Mouse (Mus musculus) limb, embryonic 15.5 days (tissue): ENCODE measurements at regions not wholly inside any gene's neighbourhood (a gene's known extent, or its start where the extent isn't known, plus 50 kb on each side); places are given as distances from the start of the nearest gene placed in this dataset.
"Not testable (repeated sequence)": the region's sequence is repeated elsewhere in the genome, so short reads cannot be mapped to it uniquely, and the experiment has no call there.

Experiments used
- ATAC-seq: fragments of 200-750 bp; cut with Nextera tagmentation; 2 replicates; pipeline ENCODE4 v1.8.0; 2017; ENCODE audit warnings: low read depth, moderate TSS enrichment; ENCODE audit not compliant: insufficient number of reproducible peaks, low FRiP score, low TSS enrichment
- H3K27ac ChIP-seq: fragments of 300-500 bp; sonication (generic); 2 replicates; pipeline ENCODE4 v1.5.1; 2015; ENCODE audit warnings: moderate library complexity, mild to moderate bottlenecking, inconsistent platforms
- H3K27me3 ChIP-seq: fragments of 300-500 bp; sonication (generic); 2 replicates; pipeline ENCODE4 v1.6.1; 2015; ENCODE audit warnings: inconsistent platforms
- H3K36me3 ChIP-seq: fragments of 300-500 bp; sonication (generic); 2 replicates; pipeline ENCODE4 v1.6.1; 2015; ENCODE audit warnings: inconsistent platforms
- H3K4me1 ChIP-seq: fragments of 300-500 bp; sonication (generic); 2 replicates; pipeline ENCODE4 v1.6.1; 2015; ENCODE audit warnings: inconsistent platforms
- H3K4me2 ChIP-seq: fragments of 300-500 bp; sonication (generic); 2 replicates; pipeline ENCODE4 v1.6.1; 2015; ENCODE audit warnings: mild to moderate bottlenecking, inconsistent platforms
- H3K4me3 ChIP-seq: fragments of 300-500 bp; sonication (generic); 2 replicates; pipeline ENCODE4 v1.5.1; 2015; ENCODE audit warnings: mild to moderate bottlenecking, inconsistent platforms
- H3K9ac ChIP-seq: fragments of 300-500 bp; sonication (generic); 2 replicates; pipeline ENCODE4 v1.6.1; 2015; ENCODE audit warnings: inconsistent platforms
- H3K9me3 ChIP-seq: fragments of 300-500 bp; sonication (generic); 2 replicates; pipeline ENCODE4 v1.6.1; 2016; ENCODE audit warnings: inconsistent platforms
- WGBS: fragments of 180-500 bp; shearing (Covaris S2); methylation state at CpG from one replicate; pipeline ENCODE4 v1.1.7; 2015; 5-methylcytosine and 5-hydroxymethylcytosine counted together

DNA sequence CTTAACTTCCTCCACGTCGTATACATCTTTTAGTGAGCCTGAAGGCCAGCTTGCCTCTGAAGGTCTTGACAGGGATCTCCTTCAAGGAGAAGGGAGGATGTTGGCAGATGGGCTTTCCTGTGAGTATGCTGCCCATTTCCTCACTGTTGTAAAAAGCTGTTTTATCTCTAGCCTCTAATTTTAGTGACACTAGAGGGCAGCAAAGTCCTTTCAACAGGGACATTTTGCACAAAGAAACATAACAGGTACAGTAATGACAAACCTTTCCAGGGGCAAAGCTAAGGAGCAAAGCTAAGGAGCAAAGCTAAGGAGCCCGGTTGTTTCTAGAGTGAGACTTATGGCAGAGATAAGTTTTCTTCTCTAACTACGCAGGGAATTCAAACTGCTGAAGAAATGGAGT, 59.0 kb upstream of the Kbtbd8 start:
- no peak overlapping the region for H3K27ac ChIP-seq
- no peaks in the 10 kb centered on the region for H3K36me3 ChIP-seq
- ATAC-seq, result no peak
- H3K27me3 ChIP-seq, result no peaks in the 10 kb centered on the region
- no peak overlapping the region for H3K4me2 ChIP-seq
- 36% methylated on average over 4 of the region's 4 CpGs for WGBS
- H3K4me3 ChIP-seq, result no peak overlapping the region
- H3K9ac ChIP-seq, result no peak overlapping the region
- no peaks in the 10 kb centered on the region for H3K9me3 ChIP-seq
- no peaks in the 10 kb centered on the region for H3K4me1 ChIP-seq

DNA sequence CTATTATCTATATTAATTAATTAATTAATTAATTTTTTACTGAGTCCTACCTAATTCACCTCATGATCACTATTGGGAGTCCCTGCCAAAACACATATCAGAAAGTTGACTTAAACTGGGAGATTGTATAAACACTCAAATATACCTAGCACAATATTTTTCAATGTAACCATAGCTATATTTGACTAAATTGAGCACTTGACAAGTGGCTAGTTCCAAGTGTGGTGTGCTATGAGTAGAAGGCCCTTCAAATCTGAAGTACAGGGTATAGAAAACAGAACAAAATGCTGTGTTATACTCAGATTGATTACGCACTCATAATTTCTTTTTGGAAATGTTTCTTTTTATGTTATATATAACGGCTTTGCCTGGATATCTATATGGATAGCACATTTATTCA, 60.8 kb upstream of the Kbtbd8 start:
- Histone ChIP-seq H3K4me1 (no peaks in the 10 kb centered on the region), H3K36me3 (no peaks in the 10 kb centered on the region), H3K27ac (no peak overlapping the region), H3K27me3 (no peaks in the 10 kb centered on the region), H3K9me3 (no peaks in the 10 kb centered on the region), H3K4me3 (no peak overlapping the region), H3K9ac (no peak overlapping the region), H3K4me2 (no peak overlapping the region)
- no peak for ATAC-seq
- WGBS, result 92% methylated on average over 2 of the region's 2 CpGs

DNA sequence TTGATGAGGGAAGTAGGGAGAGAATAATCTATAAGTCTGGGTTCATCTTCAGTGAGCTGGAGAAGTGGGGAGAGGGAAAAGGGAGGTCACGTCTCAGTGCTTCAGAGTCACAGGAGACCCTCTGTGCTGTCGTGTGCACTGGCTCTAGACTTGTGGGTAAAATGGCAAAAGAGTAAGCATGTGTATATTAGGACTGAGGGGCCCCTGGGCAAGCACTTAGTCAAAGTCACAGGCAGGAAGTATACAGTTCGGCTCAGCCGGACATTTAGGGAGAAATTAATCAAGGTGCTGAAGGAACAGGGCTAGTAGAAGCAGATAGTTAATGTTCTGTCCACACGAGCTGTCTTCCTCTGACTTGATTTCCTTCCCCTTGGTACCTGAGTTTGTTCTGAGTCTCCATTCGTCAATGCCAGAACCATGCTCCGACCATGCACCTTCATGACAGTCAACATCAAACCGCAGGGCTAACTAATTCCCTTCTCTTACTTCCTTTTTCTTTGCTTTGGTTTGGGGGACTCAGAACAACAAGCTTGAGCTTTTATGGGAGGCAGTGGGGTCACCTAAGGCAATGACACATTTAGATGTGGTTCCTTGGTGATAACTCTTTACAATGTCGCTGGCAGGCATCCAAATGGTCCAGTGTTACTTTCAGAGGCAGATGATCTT, 63.2 kb upstream of the Kbtbd8 start:
- Histone ChIP-seq H3K4me2 (no peak overlapping the region), H3K9ac (no peak overlapping the region), H3K27me3 (no peaks in the 10 kb centered on the region), H3K27ac (no peak overlapping the region), H3K36me3 (no peaks in the 10 kb centered on the region), H3K4me1 (no peaks in the 10 kb centered on the region), H3K9me3 (no peaks in the 10 kb centered on the region), H3K4me3 (no peak overlapping the region)
- 46% methylated on average over 9 of the region's 9 CpGs for WGBS
- no peak for ATAC-seq

DNA sequence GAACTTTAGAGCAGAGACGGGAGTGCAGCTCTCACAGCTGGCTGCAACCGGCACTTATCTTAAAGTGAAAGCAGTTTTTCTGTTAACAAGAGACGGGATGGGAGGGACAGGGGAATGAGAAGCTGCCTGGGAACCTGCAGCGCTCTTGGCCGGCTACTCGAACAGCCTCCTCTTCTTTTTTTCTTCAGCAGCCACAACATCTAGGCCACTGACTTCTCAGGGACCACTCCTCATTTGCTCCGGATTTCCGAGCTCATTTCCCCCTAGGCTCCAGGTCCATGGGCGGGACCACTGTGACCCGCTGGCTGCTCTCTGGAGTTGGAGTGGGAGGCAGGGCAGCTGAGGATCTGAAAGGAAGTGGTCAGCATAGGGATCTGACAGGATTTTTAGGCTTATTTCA, 75.7 kb upstream of the Kbtbd8 start:
- not testable (repeated sequence) for H3K36me3 ChIP-seq, H3K27ac ChIP-seq, H3K9ac ChIP-seq, H3K4me3 ChIP-seq, H3K27me3 ChIP-seq, H3K4me2 ChIP-seq, ATAC-seq, H3K9me3 ChIP-seq, H3K4me1 ChIP-seq
- WGBS, result 20% methylated on average over 7 of the region's 10 CpGs

DNA sequence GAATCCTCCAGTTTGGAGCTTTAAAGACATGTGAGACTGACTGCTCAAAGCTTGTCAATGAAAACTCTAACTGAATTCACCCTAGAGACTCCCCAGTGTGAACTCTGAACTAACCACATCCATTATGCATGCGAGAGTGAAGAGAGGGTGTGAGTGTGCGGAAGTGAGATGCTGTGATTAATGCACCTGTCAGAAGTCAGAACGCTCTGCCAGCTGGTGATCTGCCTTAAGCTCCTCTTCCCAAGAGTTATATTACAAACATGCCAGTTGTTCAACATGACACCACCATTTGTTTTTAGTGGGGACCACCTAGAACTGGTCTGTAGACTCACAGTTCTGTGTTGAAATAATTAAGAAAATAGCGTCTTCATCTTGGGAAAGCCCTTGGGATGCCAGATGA, 92.8 kb upstream of the Kbtbd8 start:
- Histone ChIP-seq H3K4me3 (no peak overlapping the region), H3K27me3 (peaks cover 6% of the 10 kb centered on the region; the same call in 1 of the 2 replicates), H3K4me1 (no peaks in the 10 kb centered on the region), H3K9ac (no peak overlapping the region), H3K9me3 (no peaks in the 10 kb centered on the region), H3K27ac (no peak overlapping the region), H3K4me2 (no peak overlapping the region), H3K36me3 (no peaks in the 10 kb centered on the region)
- 35% methylated on average over 4 of the region's 4 CpGs for WGBS
- 0 out of 2 replicates have a peak, but pooled peaks have one; percentile 44 for ATAC-seq

DNA sequence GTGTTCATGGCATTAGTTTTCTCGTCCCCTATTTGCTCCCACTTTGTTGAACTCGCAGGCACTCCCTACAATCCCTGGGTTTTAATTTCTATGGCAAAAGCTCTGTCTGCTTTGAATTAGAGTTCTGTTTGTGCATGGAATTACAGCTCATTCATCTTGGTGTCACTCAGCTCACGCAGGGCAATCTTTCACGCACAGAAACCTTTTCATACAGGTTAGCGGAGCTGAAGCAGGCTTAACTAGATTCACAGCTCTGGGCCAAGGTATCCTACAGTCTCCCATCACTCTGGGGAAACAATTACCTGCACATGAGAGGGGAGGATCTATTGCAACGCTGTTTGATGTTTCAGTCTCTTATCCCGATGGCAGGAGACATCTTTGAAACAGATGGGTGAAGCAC, 95.3 kb upstream of the Kbtbd8 start:
- 35% methylated on average over 7 of the region's 7 CpGs for WGBS
- ATAC-seq, result no peak
- Histone ChIP-seq H3K4me2 (no peak overlapping the region), H3K4me1 (no peaks in the 10 kb centered on the region), H3K9me3 (no peaks in the 10 kb centered on the region), H3K27ac (no peak overlapping the region), H3K4me3 (no peak overlapping the region), H3K27me3 (peaks cover 6% of the 10 kb centered on the region; the same call in 1 of the 2 replicates), H3K9ac (no peak overlapping the region), H3K36me3 (no peaks in the 10 kb centered on the region)

DNA sequence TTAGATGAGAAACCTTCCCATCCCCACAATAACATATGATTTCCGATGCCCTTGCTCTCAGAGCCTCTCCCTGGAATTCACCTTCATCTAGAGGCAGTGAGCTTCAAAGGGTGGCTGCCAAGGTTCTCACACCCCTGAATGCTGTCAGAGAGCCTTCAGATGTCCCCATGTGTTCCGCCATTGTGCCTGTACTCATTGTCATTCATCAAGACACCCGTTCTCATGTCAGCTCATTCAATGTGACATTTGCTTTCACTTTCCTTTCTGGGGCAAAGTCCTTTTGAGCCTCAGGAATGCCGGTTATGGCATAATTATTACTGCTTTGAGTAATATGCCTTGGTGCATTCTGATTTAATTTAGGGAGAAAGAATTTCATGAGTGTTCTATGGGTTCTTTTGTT, 99.1 kb upstream of the Kbtbd8 start:
- Histone ChIP-seq H3K36me3 (no peaks in the 10 kb centered on the region), H3K4me1 (no peaks in the 10 kb centered on the region), H3K4me2 (no peak overlapping the region), H3K4me3 (no peak overlapping the region), H3K9me3 (no peaks in the 10 kb centered on the region), H3K27me3 (peaks cover 6% of the 10 kb centered on the region; the same call in 1 of the 2 replicates), H3K27ac (no peak overlapping the region), H3K9ac (no peak overlapping the region)
- no peak for ATAC-seq
- WGBS, result 31% methylated on average over 4 of the region's 4 CpGs

DNA sequence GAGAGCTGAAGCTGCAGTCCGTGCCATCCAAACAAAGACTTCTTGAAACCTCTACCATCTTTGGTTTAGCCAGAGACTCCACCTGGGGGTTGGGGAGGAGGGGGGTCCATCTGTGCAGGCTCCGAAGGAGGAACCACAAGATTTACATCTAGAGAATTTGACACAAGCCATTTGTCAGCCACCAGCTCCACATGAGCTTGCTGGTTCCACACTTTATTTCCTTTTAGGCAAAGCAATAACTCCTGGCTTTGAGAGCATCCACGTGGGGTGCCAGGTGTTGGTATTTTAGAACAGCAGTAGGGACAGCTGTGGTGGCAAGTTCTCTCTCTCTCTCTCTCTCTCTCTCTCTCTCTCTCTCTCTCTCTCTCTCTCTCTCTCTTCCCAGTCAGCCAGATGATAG, 99.6 kb upstream of the Kbtbd8 start:
- no peaks in the 10 kb centered on the region for H3K36me3 ChIP-seq
- peaks cover 3% of the 10 kb centered on the region; the same call in 1 of the 2 replicates for H3K27me3 ChIP-seq
- 33% methylated on average over 3 of the region's 3 CpGs for WGBS
- no peak overlapping the region for H3K4me2 ChIP-seq
- no peak overlapping the region for H3K27ac ChIP-seq
- ATAC-seq, result no peak
- H3K9me3 ChIP-seq, result no peaks in the 10 kb centered on the region
- H3K9ac ChIP-seq, result no peak overlapping the region
- H3K4me1 ChIP-seq, result no peaks in the 10 kb centered on the region
- H3K4me3 ChIP-seq, result no peak overlapping the region

DNA sequence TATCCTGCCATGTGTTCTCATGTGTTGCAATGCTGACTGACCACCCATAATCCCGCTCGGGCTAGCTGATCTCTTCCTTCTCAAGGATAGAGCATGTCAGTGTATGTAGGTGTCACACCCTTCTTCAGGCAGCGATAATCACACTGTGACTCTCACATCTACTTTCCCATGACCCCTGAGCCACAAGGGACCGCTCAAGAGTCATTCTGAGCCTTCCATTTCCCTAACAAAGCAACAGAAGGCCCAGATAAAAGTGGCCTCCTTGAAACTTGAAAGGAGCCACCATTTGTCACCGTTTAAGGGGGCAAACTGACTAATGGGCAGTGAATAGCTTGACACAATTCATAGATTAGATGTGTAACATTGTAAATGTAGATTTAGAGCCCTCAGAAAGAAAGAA, 103.9 kb upstream of the Kbtbd8 start:
- H3K4me2 ChIP-seq, result no peak overlapping the region
- no peaks in the 10 kb centered on the region for H3K4me1 ChIP-seq
- ATAC-seq, result no peak
- H3K9me3 ChIP-seq, result no peaks in the 10 kb centered on the region
- H3K27ac ChIP-seq, result no peak overlapping the region
- WGBS, result 42% methylated on average over 5 of the region's 5 CpGs
- no peaks in the 10 kb centered on the region for H3K27me3 ChIP-seq
- no peak overlapping the region for H3K9ac ChIP-seq
- no peak overlapping the region for H3K4me3 ChIP-seq
- no peaks in the 10 kb centered on the region for H3K36me3 ChIP-seq

DNA sequence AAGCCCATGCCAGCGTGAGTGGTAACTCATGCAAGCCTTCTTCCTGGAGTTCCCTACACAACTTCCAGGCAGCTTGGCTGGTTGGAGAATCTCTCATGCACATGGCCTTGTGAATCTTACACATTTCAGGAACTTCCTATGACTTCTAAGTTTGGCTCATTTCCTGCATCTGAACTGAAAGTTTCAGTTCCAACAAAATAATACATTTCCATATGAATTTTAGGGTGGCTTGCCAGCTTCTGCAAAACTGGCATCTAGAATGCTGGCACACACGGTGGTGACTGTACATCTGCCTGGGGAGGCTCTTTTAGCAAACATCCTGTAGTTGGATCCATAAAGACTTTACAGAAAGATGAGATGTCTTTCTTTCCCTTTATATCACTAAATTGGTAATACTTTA, 110.6 kb upstream of the Kbtbd8 start:
- H3K36me3 ChIP-seq, result no peaks in the 10 kb centered on the region
- WGBS, result 75% methylated on average over 2 of the region's 2 CpGs
- H3K4me2 ChIP-seq, result no peak overlapping the region
- H3K9me3 ChIP-seq, result no peaks in the 10 kb centered on the region
- no peak overlapping the region for H3K9ac ChIP-seq
- no peak overlapping the region for H3K27ac ChIP-seq
- H3K4me3 ChIP-seq, result no peak overlapping the region
- H3K4me1 ChIP-seq, result no peaks in the 10 kb centered on the region
- ATAC-seq, result no peak
- H3K27me3 ChIP-seq, result no peaks in the 10 kb centered on the region

DNA sequence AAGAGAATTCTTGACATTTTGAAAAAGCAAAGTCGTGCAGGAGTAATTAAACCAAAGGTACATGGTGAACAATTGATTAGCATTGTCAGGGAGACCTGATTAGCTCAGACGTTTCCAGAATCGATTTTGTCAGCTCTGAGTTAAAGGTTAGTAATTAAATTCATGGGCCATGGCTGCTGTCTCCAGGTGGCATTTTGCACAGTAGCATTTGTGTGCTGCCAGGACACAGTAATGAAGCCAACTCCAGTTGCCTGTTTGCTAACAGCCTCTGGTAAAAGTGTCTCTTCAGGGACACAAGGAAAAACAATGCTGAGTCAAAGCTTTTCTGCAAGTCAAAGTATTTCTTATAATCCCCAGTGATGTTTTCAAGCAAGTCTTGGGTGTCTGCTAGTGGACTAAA, 113.3 kb upstream of the Kbtbd8 start:
- Histone ChIP-seq H3K27ac (no peak overlapping the region), H3K36me3 (no peaks in the 10 kb centered on the region), H3K27me3 (no peaks in the 10 kb centered on the region), H3K4me2 (no peak overlapping the region), H3K4me3 (no peak overlapping the region), H3K9ac (no peak overlapping the region), H3K9me3 (no peaks in the 10 kb centered on the region), H3K4me1 (0 out of 2 replicates have a peak, but pooled peaks cover 8% of the 10 kb centered on the region)
- ATAC-seq, result no peak
- WGBS, result 30% methylated on average over 3 of the region's 3 CpGs

DNA sequence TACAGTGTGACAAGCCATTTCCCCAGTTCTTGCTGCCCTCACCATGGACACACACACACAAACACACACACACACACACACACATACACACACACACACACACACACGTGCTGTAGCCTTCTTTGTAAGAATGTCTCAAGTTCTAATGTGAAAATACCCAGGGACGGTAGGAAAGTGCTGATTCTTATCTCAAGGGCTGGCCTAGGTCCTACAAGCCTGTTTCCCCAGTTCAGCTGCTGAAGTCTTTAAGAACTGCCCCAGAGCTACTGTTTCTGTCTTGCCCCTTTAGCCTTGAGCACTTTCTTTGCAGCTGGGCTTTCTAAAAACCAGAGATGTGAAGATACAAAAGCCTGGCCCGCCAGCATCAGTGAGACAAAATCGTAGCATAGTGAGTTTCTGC, 117.5 kb upstream of the Kbtbd8 start:
- 0 out of 2 replicates have a peak, but pooled peaks cover 8% of the 10 kb centered on the region for H3K4me1 ChIP-seq
- H3K36me3 ChIP-seq, result no peaks in the 10 kb centered on the region
- no peaks in the 10 kb centered on the region for H3K27me3 ChIP-seq
- H3K4me3 ChIP-seq, result no peak overlapping the region
- no peak overlapping the region for H3K9ac ChIP-seq
- H3K9me3 ChIP-seq, result no peaks in the 10 kb centered on the region
- H3K27ac ChIP-seq, result no peak overlapping the region
- no peak overlapping the region for H3K4me2 ChIP-seq
- no peak for ATAC-seq
- WGBS, result 35% methylated on average over 4 of the region's 4 CpGs

DNA sequence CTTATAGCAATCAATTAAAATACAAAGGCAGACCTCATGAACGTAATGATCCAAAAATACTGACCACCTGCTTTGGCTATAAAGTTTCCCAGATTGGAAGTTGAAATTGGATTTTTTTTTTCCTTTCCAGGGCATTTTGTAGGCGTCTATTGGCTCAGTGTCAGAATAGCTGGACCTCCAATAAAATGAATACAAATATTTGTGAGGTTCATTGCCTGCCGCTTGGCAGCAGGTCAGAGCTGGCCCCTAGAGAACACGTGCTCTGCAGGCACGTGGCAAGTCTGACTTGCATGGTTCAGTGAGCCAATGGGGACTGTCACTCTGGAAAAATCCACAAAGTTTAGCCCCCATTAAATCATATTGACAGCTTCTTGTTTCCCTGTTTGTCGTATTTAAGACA, 118.0 kb upstream of the Kbtbd8 start:
- no peaks in the 10 kb centered on the region for H3K27me3 ChIP-seq
- 22% methylated on average over 6 of the region's 6 CpGs for WGBS
- H3K27ac ChIP-seq, result no peak overlapping the region
- H3K36me3 ChIP-seq, result no peaks in the 10 kb centered on the region
- H3K4me1 ChIP-seq, result 0 out of 2 replicates have a peak, but pooled peaks cover 8% of the 10 kb centered on the region
- no peak for ATAC-seq
- no peak overlapping the region for H3K4me2 ChIP-seq
- no peak overlapping the region for H3K9ac ChIP-seq
- no peak overlapping the region for H3K4me3 ChIP-seq
- H3K9me3 ChIP-seq, result no peaks in the 10 kb centered on the region
